Mouse (Mus musculus) v-Abl transformed pro-B cells (cell line): ENCODE data around the gene Ttc39d.
"Not testable (repeated sequence)": the region's sequence is repeated elsewhere in the genome, so short reads cannot be mapped to it uniquely, and the experiment has no call there.

Experiments used
- in situ Hi-C, 2 experiments: fragments of 400-800 bp; cut with MboI; formaldehyde crosslinking; loops; one replicate each; pipeline ENCODE4 v1.15.1; 2025; ENCODE audit not compliant: unreplicated experiment in 2 of 2

Gene Ttc39d

GRCm38 (mm10) chr17:80180468-80180867 lies 26.8 kb upstream of the Ttc39d start:
- in situ Hi-C loops = loop anchor here (5.0 to 10.0 kb wide), 4 partner anchors 133 to 518 kb away; no protein-coding TSS in a partner anchor

DNA sequence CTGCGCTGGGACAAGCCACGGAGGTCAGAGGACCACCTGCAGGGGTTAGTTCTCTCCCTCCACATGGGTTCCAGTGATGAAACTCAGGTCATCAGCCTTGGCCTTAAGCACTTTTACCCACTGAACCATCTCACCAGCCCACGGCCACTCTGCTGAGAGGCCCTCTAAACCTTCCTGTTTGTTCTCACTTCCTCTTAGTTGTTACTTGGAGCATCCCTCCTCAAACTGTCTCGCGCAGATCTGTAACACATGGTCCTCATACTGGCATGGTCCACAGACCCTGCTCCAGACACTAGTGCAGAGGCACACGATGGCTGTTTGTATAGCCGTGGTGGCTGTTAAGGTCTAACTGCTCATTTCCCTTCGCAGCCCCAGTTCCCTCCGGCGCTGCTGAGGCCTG lies 23.6 kb upstream of the Ttc39d start:
- in situ Hi-C loops = loop anchor here (5.0 to 10.0 kb wide), 4 partner anchors 136 to 521 kb away; no protein-coding TSS in a partner anchor

- in situ Hi-C loops = no loop called here
Measured at GRCm38 (mm10) chr17:80193075-80193474, 14.2 kb upstream of the Ttc39d start.

DNA sequence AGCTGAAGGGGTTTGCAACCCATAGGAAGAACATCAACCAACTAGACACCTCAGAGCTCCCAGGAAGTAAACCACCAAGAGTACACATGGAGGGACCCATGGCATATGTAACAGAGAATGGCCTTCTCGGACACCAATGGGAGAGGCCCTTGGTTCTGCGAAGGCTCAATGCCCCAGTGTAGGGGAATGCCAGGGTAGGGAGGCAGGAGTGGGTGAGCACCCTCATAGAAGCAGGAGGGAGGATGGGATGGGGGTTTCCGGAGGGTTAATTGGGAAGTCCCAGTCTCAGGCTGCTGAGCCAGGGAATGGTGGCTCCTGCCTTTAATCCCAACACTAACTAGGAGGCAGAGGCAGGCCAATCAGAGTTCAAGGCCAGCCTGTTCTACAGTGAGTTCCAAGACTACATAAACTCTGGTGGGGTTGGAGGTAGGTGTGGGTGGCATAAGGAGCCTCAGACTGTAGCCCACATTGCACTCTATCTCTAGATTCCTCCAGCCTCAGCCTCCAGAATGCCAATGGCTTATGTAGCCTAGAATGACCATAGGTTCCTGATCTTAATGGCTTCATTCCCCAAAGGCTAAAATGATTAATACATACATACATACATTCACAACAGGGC lies 8.0 kb upstream of the Ttc39d start:
- in situ Hi-C loops = no loop called here

DNA sequence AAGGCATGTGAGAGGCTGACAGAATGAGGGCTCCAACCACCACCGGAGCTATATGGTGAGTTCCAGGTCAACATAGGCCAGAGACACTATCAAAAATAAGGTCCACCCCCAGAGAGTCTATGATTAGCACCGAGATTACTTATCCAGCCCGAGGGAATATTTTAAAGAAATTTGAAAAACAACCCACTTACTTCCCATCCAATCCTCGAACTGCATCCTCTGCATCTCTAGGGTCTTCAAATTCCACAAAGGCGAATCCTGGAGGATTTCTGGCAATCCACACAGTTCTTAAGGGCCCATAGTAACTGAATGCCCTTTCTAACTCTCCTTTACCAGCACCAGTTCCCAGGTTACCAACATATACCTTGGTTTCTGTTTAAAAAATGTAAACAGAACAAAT lies 1.6 kb upstream of the Ttc39d start:
- in situ Hi-C loops = loop anchor here (5.0 to 25.0 kb wide), 4 partner anchors 321 to 1193 kb away; partner anchors contain the start of genes Cdc42ep3 (in 1 of the 2) and Prkd3 (in 1 of the 2)

DNA sequence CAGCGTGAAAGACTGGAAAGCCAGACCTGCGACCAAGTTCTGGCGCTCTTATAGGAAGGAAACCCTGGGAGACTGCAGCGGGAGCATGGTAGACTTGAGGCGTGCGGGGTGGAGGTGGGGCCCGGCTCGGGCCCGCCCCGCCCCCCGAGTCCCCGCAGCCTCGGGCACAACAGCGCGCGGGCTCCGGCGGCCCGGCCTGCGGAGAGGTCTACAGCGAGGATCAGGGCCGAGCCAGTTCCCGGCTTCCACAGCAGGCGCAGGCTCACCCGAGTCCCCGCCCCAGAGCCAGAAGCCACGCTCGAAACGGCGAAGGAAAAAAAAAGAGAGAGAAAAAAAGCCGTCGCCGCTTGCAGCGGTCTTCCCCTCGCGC lies 974 bp upstream of the Ttc39d start:
- in situ Hi-C loops = loop anchor here (5.0 to 25.0 kb wide), 4 partner anchors 321 to 1194 kb away; partner anchors contain the start of genes Cdc42ep3 (in 1 of the 2) and Prkd3 (in 1 of the 2)

GRCm38 (mm10) chr17:80213998-80214397 lies 6.7 kb downstream of the Ttc39d start:
- in situ Hi-C loops = loop anchor here (25.0 kb wide), 2 partner anchors 852 to 1202 kb away; partner anchors contain the start of genes Cdc42ep3 (in 1 of the 2) and Prkd3 (in 1 of the 2)

GRCm38 (mm10) chr17:80220131-80220530 lies 12.9 kb downstream of the Ttc39d start:
- in situ Hi-C loops = loop anchor here (25.0 kb wide), 2 partner anchors 858 to 1208 kb away; partner anchors contain the start of genes Cdc42ep3 (in 1 of the 2) and Prkd3 (in 1 of the 2)

- in situ Hi-C loops = loop anchor here (25.0 kb wide), 2 partner anchors 859 to 1209 kb away; partner anchors contain the start of genes Cdc42ep3 (in 1 of the 2) and Prkd3 (in 1 of the 2)
Measured at GRCm38 (mm10) chr17:80221202-80221601, 13.9 kb downstream of the Ttc39d start.

DNA sequence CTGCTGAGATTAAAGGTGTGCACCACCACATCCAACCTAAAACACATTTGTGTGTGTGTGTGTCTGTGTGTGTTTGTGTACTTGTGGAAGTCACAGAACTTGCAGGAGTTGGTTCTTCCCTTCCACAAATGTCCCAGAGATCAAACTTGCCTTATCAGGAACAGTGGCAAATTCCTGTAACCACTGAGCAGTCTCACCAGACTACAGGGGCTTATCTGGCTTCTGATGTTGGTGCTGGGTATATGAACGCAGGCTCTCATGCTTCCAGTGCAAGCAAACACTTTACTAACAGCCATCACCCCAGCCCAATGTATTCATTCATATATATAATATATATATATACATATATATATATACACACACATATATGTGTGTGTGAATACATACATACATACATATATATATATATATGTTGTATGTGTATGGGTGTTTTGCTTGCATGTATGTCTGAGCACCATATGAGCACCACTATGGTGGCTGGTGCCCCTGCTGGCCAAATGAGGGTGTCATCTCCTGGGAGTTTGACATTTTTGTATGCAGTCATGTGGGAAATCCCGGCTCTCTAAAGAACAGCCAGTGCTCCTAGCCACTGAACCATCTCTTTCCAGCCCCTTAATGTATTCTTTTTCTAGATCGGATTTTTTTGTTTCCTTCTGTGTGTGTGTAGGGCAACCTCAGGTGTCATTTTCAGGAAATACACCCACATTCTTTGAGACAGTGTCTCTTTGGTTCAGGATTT lies 14.8 kb downstream of the Ttc39d start:
- in situ Hi-C loops = loop anchor here (25.0 kb wide), 2 partner anchors 860 to 1210 kb away; partner anchors contain the start of genes Cdc42ep3 (in 1 of the 2) and Prkd3 (in 1 of the 2)

GRCm38 (mm10) chr17:80223829-80224228 lies 16.6 kb downstream of the Ttc39d start:
- in situ Hi-C loops = loop anchor here (25.0 kb wide), 2 partner anchors 862 to 1212 kb away; partner anchors contain the start of genes Cdc42ep3 (in 1 of the 2) and Prkd3 (in 1 of the 2)

DNA sequence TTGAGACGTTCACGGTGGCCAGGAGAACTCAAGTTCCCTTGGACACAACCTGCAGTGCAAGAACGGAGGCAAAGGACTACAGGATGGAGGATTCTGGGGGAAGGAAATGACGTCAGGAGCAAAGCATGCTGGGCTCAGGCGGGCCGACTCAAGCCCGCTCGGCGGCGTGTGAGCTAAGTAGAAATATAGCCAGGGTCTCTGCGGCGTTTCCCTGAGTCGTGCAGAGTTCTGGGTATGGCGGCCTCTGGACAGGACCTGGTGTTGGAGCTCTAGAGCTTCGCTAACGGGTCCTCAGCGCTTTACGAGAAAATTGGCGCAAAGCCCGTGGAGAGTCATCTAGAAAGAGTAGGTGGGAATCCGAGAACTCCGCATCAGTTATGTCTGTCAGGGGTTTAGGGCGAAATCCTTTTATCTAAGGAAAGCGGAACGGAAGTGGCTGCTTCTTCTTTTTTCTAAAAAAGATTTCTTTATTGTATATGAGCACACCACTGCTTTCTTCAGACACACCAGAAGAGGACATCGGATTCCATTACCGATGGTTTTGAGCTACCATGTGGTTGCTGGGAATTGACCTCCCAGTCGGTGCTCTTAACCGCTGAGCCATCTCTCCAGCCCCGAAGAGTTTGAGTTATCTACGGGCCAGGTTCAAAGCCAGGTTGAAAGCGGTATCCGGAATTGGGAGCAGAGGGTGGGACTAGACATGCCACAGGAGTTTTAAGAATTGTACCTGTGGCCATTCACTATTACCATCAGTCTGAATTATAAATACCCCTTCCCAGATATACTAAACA lies 17.3 kb downstream of the Ttc39d start, which contains the start of gene Gemin6:
TSS of gene Gemin6 (plus strand) at position 116 of the 791 bp plus-strand sequence.
- in situ Hi-C loops = loop anchor here (25.0 kb wide), 2 partner anchors 862 to 1212 kb away; partner anchors contain the start of genes Cdc42ep3 (in 1 of the 2) and Prkd3 (in 1 of the 2)

- in situ Hi-C loops = not testable (repeated sequence)
Measured at GRCm38 (mm10) chr17:80225142-80225541, 17.9 kb downstream of the Ttc39d start.

DNA sequence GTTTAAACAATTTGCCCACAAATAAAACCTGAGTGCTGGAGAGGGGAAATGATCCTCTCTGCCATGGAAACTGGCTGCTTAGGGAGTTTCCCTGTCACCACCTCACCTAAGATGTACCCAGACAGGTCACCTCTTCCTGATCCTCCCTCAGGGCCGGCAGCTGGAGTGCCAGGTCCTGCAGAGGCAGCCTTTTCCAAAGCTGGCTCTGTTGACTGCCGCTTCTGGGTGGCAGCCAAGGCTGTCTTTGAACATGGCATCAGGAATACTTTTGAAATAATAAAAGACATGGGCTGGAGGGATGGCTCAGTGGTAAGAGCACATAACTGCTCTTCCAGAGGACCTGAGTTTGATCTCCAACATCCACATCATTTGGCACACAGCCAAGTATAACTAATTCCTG lies 22.1 kb downstream of the Ttc39d start:
- in situ Hi-C loops = no loop called here

DNA sequence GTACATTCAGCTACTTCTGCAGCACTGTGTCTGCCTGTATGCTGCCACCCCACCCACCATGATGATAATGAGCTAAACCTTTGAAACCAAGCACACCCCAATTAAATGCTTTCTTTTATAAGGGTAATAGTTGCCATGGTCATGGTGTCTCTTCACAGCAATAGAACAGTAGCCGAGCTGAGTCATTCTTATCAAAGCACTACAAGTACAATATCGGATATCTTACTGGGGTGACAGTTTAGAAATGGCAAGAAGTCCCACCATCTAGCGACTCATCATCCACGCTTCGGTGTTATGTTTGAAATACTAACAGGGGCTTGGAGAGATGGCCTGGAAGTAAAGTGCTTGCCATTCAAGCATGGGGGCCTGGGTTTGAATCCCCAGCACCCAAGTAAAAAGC lies 26.6 kb downstream of the Ttc39d start:
- in situ Hi-C loops = no loop called here

DNA sequence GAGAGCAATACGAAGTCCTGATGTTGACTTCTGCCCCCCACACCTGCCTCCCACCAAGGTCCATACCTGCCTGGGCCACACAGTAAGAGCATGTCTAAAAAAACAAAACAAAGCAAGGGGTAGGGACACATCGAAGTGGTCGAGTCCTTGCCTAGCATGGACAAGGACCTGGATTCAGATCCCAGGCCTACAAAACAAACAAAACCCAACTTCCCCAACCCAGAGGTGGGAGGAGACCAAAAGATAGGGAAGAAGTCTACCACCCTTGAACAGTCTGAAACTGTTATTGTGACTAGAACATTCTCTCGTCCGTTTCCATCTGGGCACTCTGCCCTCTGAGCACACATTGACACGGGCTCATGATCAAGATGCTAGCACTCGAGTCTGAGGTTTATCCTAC lies 27.1 kb downstream of the Ttc39d start:
- in situ Hi-C loops = no loop called here

- in situ Hi-C loops = no loop called here
Measured at GRCm38 (mm10) chr17:80235477-80235876, 28.2 kb downstream of the Ttc39d start.

DNA sequence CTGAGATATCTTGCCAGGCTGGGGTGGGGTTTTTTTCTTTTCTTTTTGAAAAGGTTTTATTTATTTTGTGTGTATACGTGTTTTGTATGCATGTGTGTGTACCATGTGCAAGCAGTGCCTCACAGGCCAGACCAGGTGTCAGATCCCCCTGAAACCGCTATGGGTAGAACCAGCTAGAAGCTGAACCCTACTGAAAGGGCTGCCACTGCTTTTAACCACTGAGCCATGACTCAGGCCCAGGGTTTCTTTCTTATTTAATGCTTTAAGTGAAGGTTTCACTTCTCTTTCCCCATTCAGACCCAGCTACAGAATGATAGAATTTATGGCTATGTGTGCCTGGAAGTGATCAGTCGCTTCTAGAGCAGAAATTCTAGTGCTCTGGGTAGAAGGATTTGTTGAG lies 29.5 kb downstream of the Ttc39d start:
- in situ Hi-C loops = no loop called here

- in situ Hi-C loops = no loop called here
Measured at GRCm38 (mm10) chr17:80237475-80237874, 30.2 kb downstream of the Ttc39d start.

DNA sequence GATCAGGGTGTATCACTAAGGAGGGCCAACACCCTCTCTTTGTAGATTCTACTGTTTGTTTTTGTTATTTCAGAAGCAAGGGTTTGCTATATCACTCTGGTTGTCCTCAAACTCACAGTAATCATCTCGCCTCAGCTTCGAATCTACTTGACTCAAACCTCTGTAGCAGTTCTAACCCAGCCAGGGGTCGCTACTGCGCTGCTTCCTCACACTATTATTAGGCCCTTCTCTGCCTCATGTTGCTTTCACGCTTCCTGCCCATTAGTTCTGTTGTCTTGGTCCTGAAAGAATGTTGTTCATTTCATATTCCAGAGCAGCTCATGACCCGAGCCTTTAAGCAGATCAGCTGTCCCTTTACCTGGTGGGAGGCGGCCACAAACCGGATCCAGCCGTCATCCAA lies 34.3 kb downstream of the Ttc39d start:
- in situ Hi-C loops = no loop called here
